Mouse (Mus musculus): Measurements from ENCODE around the gene Rragc.

Gene Rragc

GRCm38 (mm10) chr4:123949649-123950048, 32.4 kb downstream of the Rragc start:
- no peak for DNase-seq (ENCODE audit: extremely low spot score, low read depth, low spot score)

GRCm38 (mm10) chr4:123952059-123952458, 34.8 kb downstream of the Rragc start:
- DNase-seq (ENCODE audit: extremely low spot score, low read depth, low spot score) = no peak

GRCm38 (mm10) chr4:123956703-123957491, 39.7 kb downstream of the Rragc start:
- peak; percentile 10 for DNase-seq (ENCODE audit: extremely low spot score, low read depth, low spot score)

- DNase-seq (ENCODE audit: extremely low spot score, low read depth, low spot score) = no peak
Observed at GRCm38 (mm10) chr4:123957492-123957808, 40.2 kb downstream of the Rragc start.

GRCm38 (mm10) chr4:123957891-123958290, 40.6 kb downstream of the Rragc start:
- DNase-seq (ENCODE audit: extremely low spot score, low read depth, low spot score) = no peak

DNA sequence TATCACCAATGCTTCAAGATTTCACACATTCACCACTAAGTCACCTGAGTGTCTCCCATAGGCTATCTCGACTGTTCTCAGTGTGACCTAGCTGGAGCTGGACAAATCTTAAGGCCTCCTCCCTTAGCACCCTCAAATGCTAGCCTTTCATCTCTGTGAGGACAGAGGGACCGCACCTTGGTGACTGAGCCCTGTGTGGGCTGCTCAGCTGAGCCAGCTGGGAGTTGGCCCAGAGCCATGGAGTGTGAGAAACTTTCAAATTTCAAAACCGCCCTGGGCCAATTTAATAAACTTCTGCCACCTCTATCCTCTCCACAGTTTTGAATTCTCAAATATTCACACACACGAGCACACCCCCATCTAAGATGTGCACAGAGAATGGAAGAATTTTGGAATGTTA, 43.7 kb downstream of the Rragc start:
- DNase-seq (ENCODE audit: extremely low spot score, low read depth, low spot score) = no peak

- DNase-seq (ENCODE audit: extremely low spot score, low read depth, low spot score) = no peak
Observed at GRCm38 (mm10) chr4:123962721-123963120, 45.5 kb downstream of the Rragc start.

GRCm38 (mm10) chr4:123968663-123969321, 51.5 kb downstream of the Rragc start:
- no peak for DNase-seq (ENCODE audit: extremely low spot score, low read depth, low spot score)

DNA sequence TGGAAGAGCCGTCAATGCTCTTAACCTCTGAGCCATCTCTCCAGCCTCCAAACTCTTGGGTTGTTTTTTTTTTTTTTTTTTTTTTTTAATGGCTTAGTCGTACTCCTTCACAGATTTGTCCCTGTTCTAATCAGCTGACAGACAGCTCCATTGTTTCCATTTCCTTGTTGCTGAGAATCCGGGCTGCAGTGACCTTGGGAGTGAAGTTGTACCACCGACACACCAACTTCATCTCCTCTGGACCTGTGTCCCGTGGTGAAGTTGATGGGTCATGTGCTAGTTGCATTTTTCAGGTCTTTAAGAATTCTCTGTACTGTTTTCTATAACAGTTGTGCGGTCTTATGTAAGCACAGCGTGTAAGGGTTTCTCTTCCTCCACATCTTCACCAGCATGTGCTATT, 52.2 kb downstream of the Rragc start:
- DNase-seq (ENCODE audit: extremely low spot score, low read depth, low spot score) = no peak

GRCm38 (mm10) chr4:123971059-123971458, 53.8 kb downstream of the Rragc start:
- DNase-seq (ENCODE audit: extremely low spot score, low read depth, low spot score) = no peak

DNA sequence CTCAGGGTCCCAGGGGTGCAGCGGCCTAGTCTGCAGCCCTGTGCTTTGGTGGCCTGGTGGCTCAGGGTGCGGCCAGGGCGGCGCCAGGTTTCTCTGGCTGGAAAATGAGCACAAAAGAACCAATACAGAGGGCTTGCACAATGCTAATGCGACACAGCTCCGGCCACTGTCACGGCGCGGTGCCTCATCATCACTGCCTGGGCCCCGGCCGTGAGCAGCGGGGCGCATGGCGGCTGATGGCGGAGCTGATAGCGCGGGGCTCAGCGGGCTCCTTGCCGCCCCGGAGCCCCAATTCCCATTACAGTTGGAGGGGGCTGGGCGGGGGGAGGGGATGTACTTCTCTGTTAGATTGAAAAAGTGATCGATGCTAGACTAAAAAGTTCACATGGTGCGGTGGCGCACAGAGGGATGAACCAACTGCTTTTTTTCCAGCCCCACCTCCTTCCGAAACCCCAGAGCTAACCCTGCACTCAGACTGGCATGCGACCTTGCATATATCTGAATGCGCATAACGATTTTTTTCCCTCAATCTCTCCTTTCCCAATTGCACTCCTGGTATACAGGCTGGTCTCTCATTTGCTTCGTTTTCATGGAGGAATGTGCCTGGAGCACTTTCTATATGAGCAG, 55.3 kb downstream of the Rragc start:
- no peak for DNase-seq (ENCODE audit: extremely low spot score, low read depth, low spot score)

GRCm38 (mm10) chr4:123982105-123982504, 64.9 kb downstream of the Rragc start:
- no peak for DNase-seq (ENCODE audit: extremely low spot score, low read depth, low spot score)
